Mouse (Mus musculus): Measurements from ENCODE around the gene Gpr4. TPM values are rescaled to one million over a fixed set of nuclear protein-coding genes. Genes with fewer than 3 reads are reported as not detected.

The Gpr4 gene
- total RNA-seq, 2 experiments from 2014 or later, result 3.7 to 4.3 TPM

Small RNA genes lying within 50 kb of the gene (microRNA-seq; reads per million reads assigned to microRNA genes)
- gene Mir330, result 12,624 to 15,238 reads per million in 2 experiments

Other genes with a start within 250 kb of the Gpr4 start
- under 1 TPM; 0.53 to 0.76 TPM for gene Nanos2, start 225.1 kb upstream of the Gpr4 start, total RNA-seq (2021)
- gene Mypop, start 221.3 kb upstream of the Gpr4 start, total RNA-seq (2021), result 10 to 100 TPM; 50.4 to 53.3 TPM
- gene Irf2bp1, start 208.5 kb upstream of the Gpr4 start, total RNA-seq (2021), result 10 to 100 TPM; 46.7 to 48.3 TPM
- not detected for gene Foxa3, start 189.0 kb upstream of the Gpr4 start, total RNA-seq (2021)
- gene Sympk, start 188.2 kb upstream of the Gpr4 start, total RNA-seq (2021), result 100 to 1,000 TPM; 122 to 133 TPM
- gene Rsph6a, start 157.8 kb upstream of the Gpr4 start, total RNA-seq (2021), result under 1 TPM; 0.14 to 0.30 TPM
- 100 to 1,000 TPM; 138 to 142 TPM for gene Dmwd, start 136.3 kb upstream of the Gpr4 start, total RNA-seq (2021)
- gene Dmpk, start 128.7 kb upstream of the Gpr4 start, total RNA-seq (2021), result 10 to 100 TPM; 25.0 to 37.5 TPM
- gene Six5, start 117.9 kb upstream of the Gpr4 start, total RNA-seq (2021), result 1 to 10 TPM; 1.6 to 2.2 TPM
- under 1 TPM; 0.25 to 0.32 TPM for gene Gm4969, start 94.2 kb upstream of the Gpr4 start, total RNA-seq (2021)
- gene Fbxo46, start 92.7 kb upstream of the Gpr4 start, total RNA-seq (2021), result 10 to 100 TPM; 12.5 to 14.4 TPM
- 10 to 100 TPM; 15.5 to 16.0 TPM for gene Qpctl, start 63.2 kb upstream of the Gpr4 start, total RNA-seq (2021)
- gene Snrpd2, start 62.8 kb upstream of the Gpr4 start, total RNA-seq (2021), result 10 to 100 TPM; 72.8 to 77.5 TPM
- 1 to 10 TPM; 1.1 to 1.5 TPM for gene Gipr, start 46.4 kb upstream of the Gpr4 start, total RNA-seq (2021)
- gene Eml2, start 36.1 kb upstream of the Gpr4 start, total RNA-seq (2021), result 100 to 1,000 TPM; 125 to 133 TPM
- 10 to 100 TPM; 46.6 to 47.3 TPM for gene Opa3, start 15.8 kb downstream of the Gpr4 start, total RNA-seq (2021)
- gene Vasp, start 59.3 kb downstream of the Gpr4 start, total RNA-seq (2021), result 10 to 100 TPM; 13.1 to 14.3 TPM
- under 1 TPM in 1 of 2 experiments, not detected in 1; 0.55 TPM for gene Ppm1n, start 67.5 kb downstream of the Gpr4 start, total RNA-seq (2021)
- gene Rtn2, start 70.1 kb downstream of the Gpr4 start, total RNA-seq (2021), result 100 to 1,000 TPM; 112 TPM
- gene Fosb, start 97.5 kb downstream of the Gpr4 start, total RNA-seq (2021), result 10 to 100 TPM; 21.0 to 26.0 TPM
- gene Ercc1, start 132.2 kb downstream of the Gpr4 start, total RNA-seq (2021), result 10 to 100 TPM; 34.1 to 40.5 TPM
- 10 to 100 TPM; 16.6 to 20.0 TPM for gene Cd3eap, start 146.9 kb downstream of the Gpr4 start, total RNA-seq (2021)
- 1 to 10 TPM; 5.4 to 9.9 TPM for gene Ppp1r13l, start 147.2 kb downstream of the Gpr4 start, total RNA-seq (2021)
- 10 to 100 TPM; 31.9 to 32.3 TPM for gene Ercc2, start 169.5 kb downstream of the Gpr4 start, total RNA-seq (2021)
- gene Klc3, start 191.6 kb downstream of the Gpr4 start, total RNA-seq (2021), result 1 to 10 TPM; 1.8 to 2.4 TPM
- gene Ckm, start 192.2 kb downstream of the Gpr4 start, total RNA-seq (2021), result not detected
- 10 to 100 TPM; 76.2 to 78.6 TPM for gene Mark4, start 246.3 kb downstream of the Gpr4 start, total RNA-seq (2021)

Measured in left cerebral cortex, postnatal 25 days (tissue).